Comparison of ENCODE assay signal across 21 mouse cellular contexts in genomic region chr6:141367037-141367436, GRCm38 (mm10).
DNase-seq lines count a peak whose midpoint lies in the region; ATAC-seq lines count a peak whose summit lies in the region.
"Had no signal": no experiment of that assay in that cellular context is flagged by ENCODE, and none has a peak within 500 bp of the region (broad histone marks: within the 10 kb centered on the region; RNA-seq: fewer than 3 reads in every experiment).

No protein-coding gene starts in this region.

- ATAC-seq in kidney, embryonic 14.5 days (ENCODE audit: low FRiP score, low TSS enrichment): peak; percentile 32; the same call in 1 of the 2 replicates
- ATAC-seq in neural tube, embryonic 13.5 days (ENCODE audit: low read depth): no peak
- ATAC-seq in neural tube, embryonic 15.5 days (ENCODE audit: low FRiP score): no peak
- ATAC-seq in limb, embryonic 11.5 days (ENCODE audit: insufficient number of reproducible peaks, low FRiP score, low TSS enrichment, low read depth): no peak
- ATAC-seq: activated CD4-positive, CD25-positive, alpha-beta regulatory T cell, adult 4 months; forebrain, embryonic 13.5 days; hindbrain, postnatal 0 days; intestine, postnatal 0 days; liver, embryonic 12.5 days; midbrain, embryonic 15.5 days had no signal

- DNase-seq in kidney, adult 11 months: no peak
- DNase-seq in limb, embryonic 11.5 days (ENCODE audit: low spot score): peak; percentile 41
- peak; percentile 45 for DNase-seq in retina, postnatal 1 day
- no peak for DNase-seq in left cerebral cortex, adult 8-10 months (ENCODE audit: low spot score in 2 of 2)
- DNase-seq in urinary bladder, postnatal 14 days (ENCODE audit: low spot score): no peak
- DNase-seq: adrenal gland, adult 8-10 months; B cell, adult 2 months; cerebellum, adult 9-10 months; lung, adult 18-20 months; lung, postnatal 14 days had no signal

- H3K27ac ChIP-seq in kidney, embryonic 14.5 days (ENCODE audit: low read depth, low read length): peak overlapping the region; percentile 42; the same call in 1 of the 2 replicates
- H3K27ac ChIP-seq in neural tube, embryonic 13.5 days (replicated peaks): 0 out of 2 replicates have a peak overlapping the region, but pooled peaks have one; percentile 1
- no peak overlapping the region for H3K27ac ChIP-seq in neural tube, embryonic 15.5 days (replicated peaks)
- H3K27ac ChIP-seq in limb, embryonic 11.5 days (replicated peaks; ENCODE audit: low read depth, low read length): 0 out of 2 replicates have a peak overlapping the region, but pooled peaks have one; percentile 14
- H3K27ac ChIP-seq: forebrain, embryonic 13.5 days; hindbrain, postnatal 0 days; liver, embryonic 12.5 days; midbrain, embryonic 15.5 days had no signal

- H3K4me1 ChIP-seq in kidney, embryonic 14.5 days (ENCODE audit: control insufficient read depth, insufficient read depth, low read length): no peaks in the 10 kb centered on the region
- no peaks in the 10 kb centered on the region for H3K4me1 ChIP-seq in neural tube, embryonic 13.5 days (replicated peaks)
- H3K4me1 ChIP-seq in neural tube, embryonic 15.5 days: no peaks in the 10 kb centered on the region
- 0 out of 2 replicates have a peak, but pooled peaks cover 3% of the 10 kb centered on the region for H3K4me1 ChIP-seq in limb, embryonic 11.5 days (ENCODE audit: control insufficient read depth, insufficient read depth, low read length)
- H3K4me1 ChIP-seq: forebrain, embryonic 13.5 days; liver, embryonic 12.5 days; midbrain, embryonic 15.5 days had no signal

- H3K9ac ChIP-seq in kidney, embryonic 14.5 days (ENCODE audit: low read depth, low read length): no peak overlapping the region
- H3K9ac ChIP-seq in neural tube, embryonic 13.5 days: no peak overlapping the region
- H3K9ac ChIP-seq in neural tube, embryonic 15.5 days (replicated peaks): no peak overlapping the region
- H3K9ac ChIP-seq in limb, embryonic 11.5 days (ENCODE audit: low read length): no peak overlapping the region
- H3K9ac ChIP-seq: forebrain, embryonic 13.5 days; liver, embryonic 12.5 days; midbrain, embryonic 15.5 days had no signal

- H3K36me3 ChIP-seq in kidney, embryonic 14.5 days (ENCODE audit: control insufficient read depth, insufficient read depth, low read length): no peaks in the 10 kb centered on the region
- no peaks in the 10 kb centered on the region for H3K36me3 ChIP-seq in neural tube, embryonic 13.5 days
- no peaks in the 10 kb centered on the region for H3K36me3 ChIP-seq in neural tube, embryonic 15.5 days
- H3K36me3 ChIP-seq in limb, embryonic 11.5 days (ENCODE audit: control insufficient read depth, insufficient read depth, low read length): no peaks in the 10 kb centered on the region
- H3K36me3 ChIP-seq: liver, embryonic 12.5 days; midbrain, embryonic 15.5 days had no signal

- H3K27me3 ChIP-seq in kidney, embryonic 14.5 days (ENCODE audit: control insufficient read depth, insufficient read depth, low read length): no peaks in the 10 kb centered on the region
- no peaks in the 10 kb centered on the region for H3K27me3 ChIP-seq in neural tube, embryonic 13.5 days
- no peaks in the 10 kb centered on the region for H3K27me3 ChIP-seq in neural tube, embryonic 15.5 days (replicated peaks)
- no peaks in the 10 kb centered on the region for H3K27me3 ChIP-seq in limb, embryonic 11.5 days (ENCODE audit: control insufficient read depth, insufficient read depth, low read length)
- H3K27me3 ChIP-seq: forebrain, embryonic 13.5 days; liver, embryonic 12.5 days; midbrain, embryonic 15.5 days had no signal

- H3K4me2 ChIP-seq in kidney, embryonic 14.5 days (replicated peaks; ENCODE audit: low read depth, low read length): no peak overlapping the region
- no peak overlapping the region for H3K4me2 ChIP-seq in neural tube, embryonic 13.5 days
- no peak overlapping the region for H3K4me2 ChIP-seq in neural tube, embryonic 15.5 days
- H3K4me2 ChIP-seq in limb, embryonic 11.5 days (ENCODE audit: low read depth, severe bottlenecking): no peak overlapping the region
- H3K4me2 ChIP-seq: forebrain, embryonic 13.5 days; heart, embryonic 11.5 days; liver, embryonic 12.5 days; midbrain, embryonic 15.5 days had no signal

- H3K9me3 ChIP-seq in kidney, embryonic 14.5 days (ENCODE audit: control insufficient read depth, low read length): no peaks in the 10 kb centered on the region
- H3K9me3 ChIP-seq in neural tube, embryonic 13.5 days: no peaks in the 10 kb centered on the region
- no peaks in the 10 kb centered on the region for H3K9me3 ChIP-seq in neural tube, embryonic 15.5 days (replicated peaks)
- H3K9me3 ChIP-seq in limb, embryonic 11.5 days (ENCODE audit: control insufficient read depth, low read length): no peaks in the 10 kb centered on the region
- H3K9me3 ChIP-seq: forebrain, embryonic 13.5 days; liver, embryonic 12.5 days; midbrain, embryonic 15.5 days had no signal

- 63% methylated on average over 5 of the region's 5 CpGs for WGBS in kidney, embryonic 14.5 days
- WGBS in neural tube, embryonic 13.5 days: 40% methylated on average over 5 of the region's 5 CpGs
- WGBS in neural tube, embryonic 15.5 days: 39% methylated on average over 5 of the region's 5 CpGs
- WGBS in limb, embryonic 11.5 days: 38% methylated on average over 5 of the region's 5 CpGs

- no peak overlapping the region for H3K4me3 ChIP-seq in kidney, embryonic 14.5 days (ENCODE audit: low read length)
- H3K4me3 ChIP-seq in neural tube, embryonic 13.5 days: no peak overlapping the region
- no peak overlapping the region for H3K4me3 ChIP-seq in neural tube, embryonic 15.5 days (replicated peaks)
- H3K4me3 ChIP-seq in limb, embryonic 11.5 days (ENCODE audit: low read depth, low read length): no peak overlapping the region
- H3K4me3 ChIP-seq: forebrain, embryonic 13.5 days; liver, embryonic 12.5 days; midbrain, embryonic 15.5 days; myocyte had no signal

Comparison
In these comparisons a context has a peak if more than half of its experiments do, and no peak if none do; other contexts are left out.
1. DNase-seq: peak in limb, embryonic 11.5 days (single experiment) and retina, postnatal 1 day (single experiment); none in kidney, adult 11 months (single experiment), left cerebral cortex, adult 8-10 months (0 of 2) and urinary bladder, postnatal 14 days (single experiment).